Comparison of ENCODE assay signal across 8 mouse cellular contexts in the genomic region with DNA sequence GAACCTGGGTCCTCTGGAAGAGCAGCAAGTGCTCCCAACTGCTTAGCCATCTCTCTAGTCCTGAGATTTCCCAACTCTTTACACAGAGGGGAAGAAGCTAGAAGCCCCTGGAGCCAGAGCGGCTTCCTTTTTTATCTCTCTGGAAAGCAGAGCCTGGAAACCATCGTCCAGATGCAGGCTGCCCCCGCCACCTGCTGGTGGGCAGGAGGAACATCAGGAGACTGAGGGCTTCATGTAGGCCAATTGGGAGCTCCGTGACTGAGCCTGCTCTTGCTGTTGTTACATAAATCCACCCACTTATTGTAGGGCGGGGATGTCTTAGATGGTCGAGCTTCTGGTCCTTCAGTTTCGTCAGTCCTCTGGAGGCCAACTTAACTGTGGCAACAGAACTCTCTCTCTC. TPM values are rescaled to one million over a fixed set of nuclear protein-coding genes. Genes with fewer than 3 reads are reported as not detected.
A peak's percentile ranks its signal among the peaks of the same experiment; 100 is the strongest.
DNase-seq lines count a peak whose midpoint lies in the region; ATAC-seq and TF ChIP-seq lines count a peak whose summit lies in the region.

No protein-coding gene starts in this region.

- H3K27me3 ChIP-seq in ES-Bruce4 (ENCODE audit: control insufficient read depth, insufficient read depth, low read length, poor library complexity, severe bottlenecking): no peaks in the 10 kb centered on the region
- H3K27me3 ChIP-seq in forebrain, embryonic 14.5 days (replicated peaks; ENCODE audit: control insufficient read depth, insufficient read depth, low read length): no peaks in the 10 kb centered on the region
- H3K27me3 ChIP-seq in hindbrain, embryonic 10.5 days (ENCODE audit: insufficient read depth, poor library complexity, severe bottlenecking): peaks cover 8% of the 10 kb centered on the region
- H3K27me3 ChIP-seq in lung, postnatal 0 days (replicated peaks; ENCODE audit: insufficient read depth, low read length): no peaks in the 10 kb centered on the region

- no peak for TF ChIP-seq POLR2A in ES-Bruce4 (IDR thresholded peaks at IDR 0.05; ENCODE audit: insufficient read depth, low read length)

- H3K4me2 ChIP-seq in forebrain, embryonic 14.5 days (ENCODE audit: low read length): no peak overlapping the region
- no peak overlapping the region for H3K4me2 ChIP-seq in lung, postnatal 0 days (replicated peaks; ENCODE audit: low read depth, low read length)

- no peak for TF ChIP-seq EP300 in ES-Bruce4 (IDR thresholded peaks at IDR 0.05; ENCODE audit: insufficient read depth, low read depth, low read length)
- 0 out of 2 replicates have a peak, but pooled peaks have one; percentile 17 for TF ChIP-seq EP300 in lung, postnatal 0 days (IDR thresholded peaks at IDR 0.05)

- 1% methylated on average over 7 of the region's 7 CpGs for WGBS in forebrain, embryonic 14.5 days
- whole genome bisulfite sequencing in hindbrain, embryonic 10.5 days: 1% methylated on average over 7 of the region's 7 CpGs
- WGBS in lung, postnatal 0 days: 2% methylated on average over 7 of the region's 7 CpGs

- no peak overlapping the region for H3K4me3 ChIP-seq in ES-Bruce4 (ENCODE audit: low read depth, low read length)
- H3K4me3 ChIP-seq in forebrain, embryonic 14.5 days (ENCODE audit: low read depth, low read length): no peak overlapping the region
- H3K4me3 ChIP-seq in hindbrain, embryonic 10.5 days: no peak overlapping the region
- no peak overlapping the region for H3K4me3 ChIP-seq in lung, postnatal 0 days (ENCODE audit: low read depth, low read length)

- H3K9ac ChIP-seq in ES-Bruce4 (ENCODE audit: low read depth, poor library complexity, severe bottlenecking): no peak overlapping the region
- H3K9ac ChIP-seq in forebrain, embryonic 14.5 days (ENCODE audit: low read length): no peak overlapping the region
- H3K9ac ChIP-seq in lung, postnatal 0 days (replicated peaks; ENCODE audit: low read depth): no peak overlapping the region

- peak; percentile 71 for DNase-seq in c-Kit-positive CD71-positive TER-119-positive erythroid progenitor cells, embryonic 14.5 days (ENCODE audit: low spot score)
- peak; percentile 91 for DNase-seq in forebrain, embryonic 14.5 days (ENCODE audit: low spot score)
- peak; percentile 86 for DNase-seq in hindbrain, embryonic 10.5 days (ENCODE audit: low spot score)
- peak; percentile 72 for DNase-seq in layer of hippocampus, adult 9-11 months
- peak; percentile 95 for DNase-seq in lung, postnatal 0 days (ENCODE audit: low spot score)
- peak; percentile 78 for DNase-seq in ovary, postnatal 36 days (ENCODE audit: low spot score)
- peak; percentile 50 to 82 for DNase-seq in thymus, postnatal 10 days (ENCODE audit: low spot score in 2 of 2)

- H3K27ac ChIP-seq in ES-Bruce4 (ENCODE audit: insufficient read depth, low read length): no peak overlapping the region
- no peak overlapping the region for H3K27ac ChIP-seq in forebrain, embryonic 14.5 days (ENCODE audit: low read depth, low read length)
- H3K27ac ChIP-seq in hindbrain, embryonic 10.5 days: no peak overlapping the region
- no peak overlapping the region for H3K27ac ChIP-seq in lung, postnatal 0 days (ENCODE audit: low read length)

- ATAC-seq in forebrain, embryonic 14.5 days: peak; percentile 59; the same call in 1 of the 2 replicates
- peak; percentile 81 for ATAC-seq in lung, postnatal 0 days

- no peaks in the 10 kb centered on the region for H3K36me3 ChIP-seq in ES-Bruce4 (ENCODE audit: control insufficient read depth, insufficient read depth, low read length, poor library complexity, severe bottlenecking)
- no peaks in the 10 kb centered on the region for H3K36me3 ChIP-seq in forebrain, embryonic 14.5 days (ENCODE audit: control insufficient read depth, insufficient read depth, low read length)
- H3K36me3 ChIP-seq in hindbrain, embryonic 10.5 days: no peaks in the 10 kb centered on the region
- H3K36me3 ChIP-seq in lung, postnatal 0 days (ENCODE audit: insufficient read depth, low read length): no peaks in the 10 kb centered on the region

- peak; percentile 87 for TF ChIP-seq CTCF in ES-Bruce4 (IDR thresholded peaks at IDR 0.05; ENCODE audit: low read depth, low read length)
- TF ChIP-seq CTCF in lung, postnatal 0 days (IDR thresholded peaks at IDR 0.05): peak; percentile 97

- peaks cover 7% of the 10 kb centered on the region for H3K4me1 ChIP-seq in ES-Bruce4 (ENCODE audit: control insufficient read depth, insufficient read depth, low read length)
- H3K4me1 ChIP-seq in forebrain, embryonic 14.5 days (ENCODE audit: control insufficient read depth, insufficient read depth, low read length): no peaks in the 10 kb centered on the region
- peaks cover 15% of the 10 kb centered on the region for H3K4me1 ChIP-seq in hindbrain, embryonic 10.5 days (replicated peaks)
- no peaks in the 10 kb centered on the region for H3K4me1 ChIP-seq in lung, postnatal 0 days (ENCODE audit: insufficient read depth, low read depth, low read length)

- H3K9me3 ChIP-seq in ES-Bruce4 (replicated peaks; ENCODE audit: control insufficient read depth, insufficient read depth, low read length, poor library complexity, severe bottlenecking): no peaks in the 10 kb centered on the region
- H3K9me3 ChIP-seq in forebrain, embryonic 14.5 days (replicated peaks; ENCODE audit: control insufficient read depth, low read length): no peaks in the 10 kb centered on the region
- no peaks in the 10 kb centered on the region for H3K9me3 ChIP-seq in hindbrain, embryonic 10.5 days
- no peaks in the 10 kb centered on the region for H3K9me3 ChIP-seq in lung, postnatal 0 days (ENCODE audit: low read length)

RNA-seq across cellular contexts. Expression of a gene that starts 10.5 kb away (rescaled TPM):
- 21.1 and 22.0 TPM in 2 replicates for polyA plus RNA-seq in ES-Bruce4 (2011; ENCODE audit: insufficient read depth, insufficient read length, low read depth, missing spikeins)
- polyA plus RNA-seq in forebrain, embryonic 14.5 days (2014; fragmentation: Nextera tagmentation; extraction: Ambion mirVana): 127 and 174 TPM in 2 replicates
- polyA plus RNA-seq in hindbrain, embryonic 10.5 days (2016; fragmentation: Nextera tagmentation; extraction: Ambion mirVana): 40.1 and 63.3 TPM in 2 replicates
- polyA plus RNA-seq in lung, postnatal 0 days (2015; fragmentation: Nextera tagmentation; extraction: Ambion mirVana): 22.2 and 22.4 TPM in 2 replicates

RNA-seq across cellular contexts. Expression of a gene that starts 18.3 kb away (rescaled TPM):
- 65.5 and 71.6 TPM in 2 replicates for polyA plus RNA-seq in ES-Bruce4 (2011; ENCODE audit: insufficient read depth, insufficient read length, low read depth, missing spikeins)
- polyA plus RNA-seq in forebrain, embryonic 14.5 days (2014; fragmentation: Nextera tagmentation; extraction: Ambion mirVana): 13.8 and 17.7 TPM in 2 replicates
- polyA plus RNA-seq in hindbrain, embryonic 10.5 days (2016; fragmentation: Nextera tagmentation; extraction: Ambion mirVana): 34.3 and 36.1 TPM in 2 replicates
- 121 and 150 TPM in 2 replicates for polyA plus RNA-seq in lung, postnatal 0 days (2015; fragmentation: Nextera tagmentation; extraction: Ambion mirVana)
